Mouse (Mus musculus) left cerebral cortex, adult 11 months (tissue): ENCODE data around the gene Aco2.
A peak's percentile ranks its signal among the peaks of the same experiment; 100 is the strongest.

Experiments used
- DNase-seq: peaks from one replicate; pipeline ENCODE4 v3.0.0; 2022; ENCODE audit warnings: low spot score

The Aco2 gene

DNA sequence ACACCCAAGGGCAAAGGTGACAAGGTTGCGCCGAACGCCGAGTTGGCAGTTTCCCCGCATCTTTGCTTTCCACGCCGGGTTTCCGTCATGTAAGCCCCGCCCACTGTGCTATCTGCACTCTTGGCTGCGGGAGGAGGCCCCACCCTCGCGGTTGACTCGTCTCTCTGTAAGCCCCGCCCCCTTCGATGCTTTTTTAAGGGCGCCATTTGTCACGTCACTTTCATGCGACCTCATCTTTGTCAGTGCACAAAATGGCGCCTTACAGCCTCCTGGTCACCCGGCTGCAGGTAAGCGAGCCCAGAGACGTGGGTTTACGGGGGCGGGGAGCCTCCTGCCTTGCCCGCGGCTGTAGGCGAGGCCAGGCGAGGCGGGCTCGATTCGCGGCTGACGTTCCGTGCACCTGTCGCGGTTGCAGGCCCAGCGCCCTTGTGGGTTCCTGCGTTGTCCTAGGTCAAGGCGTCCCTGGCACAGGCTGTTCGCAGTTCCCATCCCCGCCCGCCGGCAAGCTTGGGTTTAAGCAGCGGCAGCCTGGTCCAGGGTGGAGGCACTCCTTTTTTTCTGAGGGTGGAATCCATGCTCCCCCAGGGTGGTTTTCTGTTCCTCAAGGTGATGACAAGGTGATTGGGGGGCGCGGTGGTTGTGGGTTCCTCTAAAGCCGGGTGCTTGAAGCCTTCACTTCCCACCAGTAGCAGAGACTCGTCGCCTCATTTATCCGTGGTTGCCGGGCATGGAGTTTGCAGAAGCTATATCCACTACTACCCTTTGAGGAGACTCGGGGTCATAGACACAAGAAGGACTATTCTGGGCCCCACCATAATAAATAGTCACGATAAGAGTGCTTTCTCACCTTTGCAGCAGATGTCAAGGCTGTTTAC lies at the start of gene Aco2:
Gene Aco2 (plus strand): TSS at position 48 of the 875 bp plus-strand sequence.
- peak; percentile 98 for DNase-seq

DNA sequence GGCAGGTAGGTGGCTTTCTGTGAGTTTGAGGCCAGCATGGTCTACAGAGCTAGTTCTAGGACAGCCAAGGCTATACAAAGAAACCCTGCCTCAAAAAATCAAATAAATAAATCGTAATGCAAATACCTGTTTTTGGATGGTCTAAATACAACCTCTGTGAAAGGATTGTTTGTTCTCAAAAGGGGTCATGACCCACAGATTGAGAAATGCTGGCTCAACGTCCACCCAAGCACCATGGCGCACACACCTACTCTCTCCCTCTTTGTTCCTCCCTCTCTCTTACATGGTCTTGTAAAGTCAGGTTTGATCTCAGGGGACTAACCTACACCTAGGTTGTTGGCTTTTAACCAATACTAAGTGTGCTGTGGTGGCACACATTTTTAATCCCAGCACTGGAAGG lies 49.5 kb upstream of the Aco2 start:
- DNase-seq: no peak

DNA sequence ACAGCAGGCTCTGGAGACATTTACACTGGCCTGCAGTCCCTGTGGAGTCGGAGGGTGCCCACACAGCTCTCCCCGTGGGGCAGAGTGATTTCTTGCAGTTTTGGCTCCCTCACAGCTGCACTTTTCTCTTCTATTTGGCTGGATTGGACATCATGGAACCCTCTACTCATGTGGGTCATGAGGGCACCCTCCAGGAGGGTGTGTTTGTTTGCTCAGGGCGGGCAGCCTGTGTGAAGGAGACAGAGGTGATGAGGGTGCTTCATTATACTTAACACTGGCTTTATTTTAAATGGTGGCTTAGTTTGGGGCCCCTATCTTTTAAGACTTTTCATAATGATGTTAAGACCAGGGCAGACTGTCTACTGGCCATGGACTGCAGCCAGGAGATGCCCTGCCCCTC lies 47.3 kb upstream of the Aco2 start:
- DNase-seq: no peak

DNA sequence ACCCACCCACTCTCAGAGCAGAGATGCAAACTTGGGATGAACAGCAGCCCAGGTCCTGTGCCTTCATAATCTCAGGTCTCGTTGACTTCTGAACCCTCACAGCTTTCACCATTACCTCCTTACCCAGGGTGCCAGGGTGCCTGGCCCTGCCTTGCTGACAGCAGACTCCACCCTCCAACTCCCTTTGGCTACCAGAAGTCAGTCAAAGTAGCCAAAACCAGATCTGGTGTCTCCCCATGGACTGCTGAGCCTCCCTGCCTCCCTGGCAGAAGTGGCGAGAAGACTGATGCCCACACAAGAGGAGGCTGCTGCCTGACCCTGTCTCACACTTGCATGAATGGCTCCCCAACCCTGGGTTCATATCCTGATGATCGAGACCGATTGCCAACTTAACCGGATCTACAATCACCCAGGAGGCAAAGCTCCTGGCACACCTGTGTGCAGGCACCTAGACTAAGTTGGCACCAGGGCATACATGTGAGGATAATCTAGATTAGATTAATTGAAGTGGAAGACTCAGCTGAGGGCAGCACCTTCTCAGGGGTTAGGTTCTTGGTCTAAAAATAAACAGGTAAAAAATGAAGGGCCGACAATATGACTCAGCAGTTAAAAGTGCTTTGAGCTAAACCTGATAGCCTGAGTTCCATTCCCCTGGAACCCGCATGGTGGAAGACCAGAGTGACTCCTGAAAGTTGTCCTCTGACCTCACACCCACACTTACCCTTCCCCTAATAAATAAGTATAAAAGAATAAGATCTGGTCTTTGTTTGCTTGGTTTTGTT lies 43.5 kb upstream of the Aco2 start:
- DNase-seq: no peak

DNA sequence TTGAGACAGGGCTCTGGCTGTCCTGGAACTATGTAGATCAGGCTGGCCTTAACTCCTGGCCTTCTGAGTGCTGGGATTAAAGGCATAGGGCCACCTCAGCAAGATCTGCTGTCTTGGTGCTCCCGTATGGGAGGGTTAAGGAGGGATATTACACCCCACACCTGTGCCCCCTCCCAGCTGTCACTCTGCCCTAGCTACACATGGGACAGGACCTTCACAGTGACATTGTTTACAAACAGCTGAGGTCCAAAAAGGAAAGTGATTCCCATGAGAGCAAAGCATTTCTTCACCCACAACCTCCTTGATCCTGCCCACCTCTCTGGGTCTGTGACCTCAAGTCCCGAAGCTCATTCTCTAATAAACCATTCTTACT lies 42.9 kb upstream of the Aco2 start:
- no peak for DNase-seq

DNA sequence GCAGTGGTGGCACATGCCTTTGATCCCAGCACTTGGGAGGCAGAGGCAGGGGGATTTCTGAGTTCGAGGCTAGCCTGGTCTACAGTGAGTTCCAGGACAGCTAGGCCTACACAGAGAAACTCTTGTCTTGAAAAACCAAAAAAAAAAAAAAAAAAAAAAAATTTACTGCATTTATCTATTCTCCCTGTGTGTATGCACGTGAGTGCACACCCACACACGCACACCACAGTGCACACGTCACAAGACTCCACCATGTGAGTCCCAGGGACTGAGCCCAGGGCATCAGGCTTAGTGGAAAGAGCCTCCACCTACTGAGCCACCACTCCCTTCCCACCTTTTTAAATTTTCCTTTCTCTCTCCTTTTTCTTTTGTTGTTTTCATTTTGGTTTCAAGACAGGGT lies 41.6 kb upstream of the Aco2 start:
- no peak for DNase-seq

DNA sequence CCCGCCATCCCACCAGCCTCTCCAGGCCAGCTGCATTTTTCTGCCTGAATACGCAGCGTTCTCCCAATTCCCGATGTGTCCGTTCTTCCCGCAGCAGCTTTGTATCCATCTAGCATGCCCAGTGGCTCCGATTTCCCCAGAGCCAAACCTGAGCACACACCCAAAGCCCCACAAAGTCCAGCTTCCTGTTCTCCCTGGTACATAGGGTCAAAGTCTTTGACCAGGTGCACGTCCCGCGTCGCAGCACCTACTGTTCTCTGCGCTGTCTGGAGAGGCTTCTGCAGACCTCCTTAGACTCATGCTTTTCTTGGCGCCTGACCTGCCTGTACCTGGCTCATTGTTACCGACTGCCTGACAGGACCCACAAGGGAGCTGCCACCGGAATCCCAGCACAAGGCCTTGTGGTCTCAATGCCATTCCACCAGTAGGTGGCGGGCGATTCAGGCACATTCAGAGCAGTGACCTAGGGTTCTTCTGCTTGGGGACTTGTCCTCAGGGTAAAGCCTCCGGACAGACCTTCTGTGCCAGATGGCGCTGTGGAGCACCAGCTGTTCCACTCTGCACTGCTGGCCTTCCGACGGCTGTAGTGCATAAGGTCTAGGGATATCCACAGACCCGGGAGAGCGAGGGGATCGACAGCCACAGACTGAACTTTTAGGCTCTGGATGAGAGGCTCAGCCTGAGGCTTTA lies 40.8 kb upstream of the Aco2 start:
- DNase-seq: peak; percentile 85

DNA sequence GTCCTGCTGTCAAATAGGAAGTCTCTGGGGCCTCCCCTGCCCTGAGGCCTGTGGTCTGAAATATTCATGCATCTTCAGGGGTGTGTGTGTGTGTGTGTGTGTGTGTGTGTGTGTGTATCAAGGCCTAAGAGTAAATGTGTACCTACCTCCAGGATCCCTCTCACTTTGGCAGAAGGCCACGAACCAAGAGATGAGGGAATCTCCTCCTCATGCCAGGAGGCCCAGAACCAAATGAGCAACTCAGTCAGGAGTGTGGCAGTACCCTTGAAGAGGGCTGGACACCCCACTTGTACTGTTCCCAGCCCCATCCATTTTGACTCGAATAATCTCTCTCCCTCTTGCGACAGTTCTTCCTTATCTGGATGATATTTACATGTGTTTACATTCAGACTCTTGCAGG lies 39.9 kb upstream of the Aco2 start:
- no peak for DNase-seq

DNA sequence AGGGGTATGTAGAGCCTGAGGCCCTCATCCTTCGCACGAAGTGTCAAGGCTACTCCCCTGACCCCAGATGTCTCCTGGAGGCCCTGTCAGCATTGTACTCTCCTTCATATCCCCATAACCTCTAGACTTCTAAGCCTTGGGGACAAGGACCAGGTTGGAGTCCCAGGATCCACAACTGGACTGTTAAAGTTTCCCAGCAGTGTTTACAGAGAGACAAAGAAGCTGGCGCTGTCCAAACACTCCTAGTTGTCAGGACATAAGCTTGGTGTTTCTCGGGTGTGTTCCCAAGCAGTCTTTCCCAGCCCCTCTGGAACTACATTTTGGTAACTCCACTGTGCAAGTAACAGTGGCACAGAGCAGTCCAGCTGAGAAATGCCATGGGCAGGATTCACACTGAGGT lies 38.6 kb upstream of the Aco2 start:
- no peak for DNase-seq

DNA sequence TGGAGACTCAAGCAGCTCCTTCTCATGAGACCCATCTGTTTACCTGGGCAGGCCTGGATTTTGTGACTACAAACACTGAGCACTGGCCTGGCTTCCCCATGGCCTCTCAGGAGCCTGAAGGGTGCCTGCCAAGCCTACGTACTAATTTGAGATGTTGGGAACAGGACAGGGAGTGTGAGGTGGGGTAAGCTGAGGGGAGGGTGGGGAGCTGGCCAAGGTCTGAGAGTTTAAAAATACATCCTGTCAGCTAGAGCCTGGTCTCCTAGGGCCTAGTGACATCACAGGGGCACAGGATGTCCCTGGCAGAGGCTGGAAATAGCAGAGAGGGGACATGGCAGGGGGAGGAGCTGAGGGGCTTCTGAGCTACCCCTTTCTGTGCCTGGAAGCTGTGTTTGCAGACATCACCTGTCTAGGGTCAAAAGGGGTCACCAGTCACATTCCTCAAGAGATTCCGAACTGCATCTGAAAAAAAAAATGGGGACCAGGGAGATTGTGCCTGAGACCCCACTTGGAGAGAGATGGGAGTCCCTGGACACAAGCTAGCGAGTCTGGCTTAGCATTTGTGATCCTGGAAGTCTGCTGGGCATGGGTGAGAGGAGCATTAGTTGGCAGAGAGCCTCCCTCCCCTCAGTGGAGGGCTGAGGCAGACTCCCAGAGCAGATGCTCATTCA lies 37.8 kb upstream of the Aco2 start:
- no peak for DNase-seq

DNA sequence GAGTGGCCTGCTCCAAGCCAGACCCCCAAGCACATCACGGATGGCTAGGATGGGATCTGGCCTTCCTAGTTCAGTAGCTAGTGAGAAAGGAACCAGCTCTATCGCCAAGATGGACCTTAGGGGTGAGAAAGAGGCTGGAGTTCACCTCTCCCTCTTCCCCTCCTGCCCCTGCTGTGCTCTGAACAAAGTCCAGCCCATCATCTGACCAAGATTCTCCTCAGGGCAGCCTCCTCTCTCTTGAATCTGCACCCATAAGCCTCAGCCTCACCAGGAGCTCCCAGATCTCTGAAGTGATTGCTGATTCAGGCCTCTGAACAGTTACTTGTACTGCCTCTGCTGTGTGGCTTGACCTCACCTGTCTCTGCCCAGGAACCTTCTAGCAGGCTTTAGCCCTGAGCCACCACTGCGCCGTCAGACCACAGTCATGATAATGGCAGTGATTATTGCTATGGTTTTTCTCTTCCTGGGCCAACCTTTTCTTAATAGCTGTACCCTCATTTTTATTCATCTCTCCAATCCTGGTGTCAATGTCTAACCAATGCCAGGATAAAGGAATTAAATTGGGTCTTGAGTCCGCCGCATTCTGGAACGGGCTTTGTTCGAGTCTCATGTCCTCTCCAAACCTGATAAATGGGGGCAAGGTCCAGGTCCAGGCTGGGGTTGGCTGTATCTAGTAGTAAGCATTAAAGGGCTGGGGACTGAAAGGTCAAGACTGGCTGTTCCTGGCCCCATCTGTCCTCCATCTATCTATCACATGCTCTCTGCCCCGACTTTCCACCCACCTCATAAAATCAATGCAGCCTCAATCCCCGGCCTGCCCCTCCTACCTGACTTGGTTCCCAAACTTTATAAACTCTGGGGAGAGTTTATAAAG lies 36.9 kb upstream of the Aco2 start:
- no peak for DNase-seq

DNA sequence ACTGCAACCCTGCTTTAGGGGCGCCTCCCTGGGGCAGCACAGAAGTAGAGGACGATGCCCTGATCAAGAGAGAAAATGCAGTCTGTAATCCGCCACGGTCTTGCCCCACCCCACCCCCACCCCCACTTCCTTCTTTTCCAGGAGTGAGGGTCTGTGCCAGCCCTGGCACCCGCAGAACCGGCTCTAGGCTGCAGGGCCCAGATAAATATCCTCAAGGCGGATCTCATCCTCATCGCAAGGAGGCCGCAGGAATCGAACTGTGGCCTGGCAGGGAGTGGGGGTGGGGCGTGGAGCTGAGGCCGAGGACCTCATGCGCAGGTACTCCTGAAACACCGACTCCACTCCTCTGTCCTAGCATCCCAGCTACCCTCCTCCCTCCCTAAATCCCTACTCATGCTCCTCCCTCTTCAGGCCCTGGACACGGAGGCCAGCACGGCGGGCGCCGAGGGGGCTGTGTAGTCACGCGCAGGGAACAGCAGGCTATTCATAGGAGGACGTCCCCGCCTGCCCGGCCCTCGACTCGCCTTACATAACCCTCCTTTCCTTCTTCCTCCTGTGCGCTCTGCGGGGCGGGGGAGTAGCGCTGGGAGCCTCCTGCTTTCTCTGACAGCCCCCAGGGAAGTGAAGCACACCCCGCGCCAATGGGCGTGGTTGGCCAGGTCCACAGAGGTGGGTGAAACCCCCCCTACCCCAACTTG lies 35.8 kb upstream of the Aco2 start:
- DNase-seq: peak; percentile 92

DNA sequence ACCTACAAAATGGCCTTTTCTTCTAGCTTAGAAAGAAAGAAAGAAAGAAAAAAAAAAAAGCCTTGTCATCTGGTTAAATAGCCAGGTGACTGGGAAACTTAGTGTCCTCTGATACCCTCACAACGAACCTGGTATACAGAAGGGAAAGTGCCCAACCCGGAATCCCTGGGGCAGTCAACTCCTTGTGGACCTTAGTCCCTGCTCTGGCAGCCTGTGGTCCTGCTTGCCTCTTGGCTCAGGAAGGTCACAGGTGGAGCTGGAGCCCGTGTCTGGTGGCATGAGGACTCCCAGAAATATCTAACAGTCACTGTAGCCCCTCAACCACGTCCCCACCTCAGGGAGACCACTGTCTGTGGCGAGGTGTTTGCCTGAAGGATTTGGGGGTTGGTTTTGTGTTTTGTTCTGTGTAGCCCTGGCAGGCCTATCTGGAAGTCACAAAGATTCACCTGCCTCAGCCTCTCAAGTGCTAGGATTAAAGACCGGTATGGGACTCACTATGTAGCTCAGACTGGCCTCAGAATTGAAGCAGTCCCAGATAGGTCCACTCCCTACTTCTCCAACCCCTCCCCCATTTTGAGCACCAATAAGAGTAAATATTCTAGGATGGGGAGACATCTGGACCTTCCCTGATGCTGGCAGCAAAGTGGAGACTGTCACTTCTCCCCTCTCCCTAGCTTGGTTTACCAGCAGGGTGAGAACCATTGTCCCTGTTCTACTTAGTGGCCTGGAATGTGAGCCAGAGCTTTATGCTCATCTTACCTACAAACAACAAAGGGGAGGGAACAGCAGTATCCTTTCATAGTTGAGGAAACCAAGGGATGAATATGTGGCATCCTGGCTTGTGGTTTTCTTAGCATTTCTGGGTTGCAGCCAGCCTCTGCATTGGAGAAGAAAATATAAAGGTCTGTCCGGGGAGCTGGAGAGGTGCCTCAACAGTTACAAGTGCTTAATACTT lies 34.9 kb upstream of the Aco2 start:
- DNase-seq: no peak

DNA sequence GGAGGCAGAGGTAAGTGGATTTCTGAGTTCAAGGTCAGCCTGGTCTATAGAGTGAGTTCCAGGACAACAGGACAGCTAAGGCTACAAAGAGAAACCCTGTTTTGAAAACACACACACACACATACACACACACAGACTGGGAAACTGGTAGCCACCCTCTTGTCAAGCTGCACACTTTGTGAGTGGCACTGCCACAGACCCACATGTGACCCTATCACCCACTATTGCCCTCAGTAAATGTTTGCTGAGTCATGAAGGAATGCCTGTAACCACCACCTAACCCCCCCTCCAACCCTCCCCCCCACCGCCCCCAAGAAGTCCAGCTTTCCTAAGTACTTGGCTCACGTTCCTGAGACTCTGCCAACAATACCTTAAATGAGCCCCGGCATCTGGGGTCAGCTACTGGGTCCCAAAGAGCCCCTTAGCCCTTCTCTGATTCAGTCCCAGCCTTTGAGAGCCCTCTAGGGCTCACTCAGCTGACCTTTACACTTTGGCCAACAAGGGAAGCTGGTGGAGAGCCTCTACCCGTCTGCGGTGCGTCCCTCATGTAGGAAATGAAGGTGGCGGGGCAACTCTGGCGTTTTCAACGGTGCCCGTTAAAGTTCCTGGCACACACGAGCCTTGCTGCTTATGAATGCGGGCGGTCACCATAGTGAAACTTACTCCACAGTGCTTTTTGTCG lies 33.4 kb upstream of the Aco2 start:
- DNase-seq: no peak

DNA sequence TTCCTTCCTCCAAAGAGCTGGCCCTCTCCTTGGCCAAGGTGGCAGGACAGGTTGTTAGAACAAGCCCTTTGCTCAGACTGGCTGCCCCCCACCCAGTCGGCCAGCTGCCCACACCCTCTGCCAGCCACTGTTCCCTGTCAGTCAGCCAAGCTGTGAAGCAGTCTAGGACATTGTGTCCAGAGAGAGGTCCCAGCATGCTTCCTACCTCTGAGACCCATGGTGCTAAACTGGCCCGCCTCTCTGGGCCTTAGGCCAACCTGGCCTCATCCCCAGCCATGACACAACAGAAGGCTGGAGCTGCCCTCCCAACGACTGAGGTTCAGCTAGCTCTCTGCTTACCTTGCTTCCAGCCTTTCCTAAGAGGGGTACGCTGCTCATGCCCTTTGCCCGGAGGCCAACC lies 32.5 kb upstream of the Aco2 start:
- DNase-seq: peak; percentile 84

DNA sequence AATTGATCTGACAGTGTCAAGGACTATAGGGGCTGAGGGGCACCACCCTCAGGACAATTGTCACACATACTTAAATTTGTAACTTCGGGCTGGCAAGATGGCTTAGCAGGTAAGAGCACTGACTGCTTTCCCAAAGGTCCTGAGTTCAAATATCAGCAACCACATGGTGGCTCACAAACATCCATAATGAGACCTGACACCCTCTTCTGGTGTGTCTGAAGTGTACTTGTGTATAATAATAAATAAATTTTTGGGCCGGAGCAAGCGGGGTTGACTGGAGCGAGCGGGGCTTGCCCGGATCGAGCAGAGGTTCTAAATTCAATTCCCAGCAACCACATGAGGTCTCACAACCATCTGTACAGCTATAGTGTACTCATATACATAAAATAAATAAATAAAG lies 31.8 kb upstream of the Aco2 start:
- no peak for DNase-seq

DNA sequence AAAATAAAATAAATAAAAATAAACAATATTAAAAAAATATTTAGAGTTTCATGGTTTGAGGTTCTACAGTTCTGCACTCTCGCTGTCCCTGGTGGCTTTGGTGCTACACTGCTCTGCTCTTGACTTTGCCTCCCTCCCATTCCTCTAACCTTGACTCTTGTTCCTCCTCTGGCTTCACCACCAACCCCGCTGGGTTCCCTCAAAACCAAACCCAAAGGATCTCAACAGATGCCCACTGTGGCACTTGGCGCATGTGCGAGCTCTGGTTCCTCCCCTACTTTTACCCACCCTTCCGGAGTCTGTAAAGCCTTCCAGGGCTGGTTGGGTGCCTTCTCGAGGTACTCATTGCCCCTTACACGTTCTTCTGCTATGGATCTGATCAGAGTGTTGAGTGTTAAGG lies 29.8 kb upstream of the Aco2 start:
- DNase-seq: no peak

DNA sequence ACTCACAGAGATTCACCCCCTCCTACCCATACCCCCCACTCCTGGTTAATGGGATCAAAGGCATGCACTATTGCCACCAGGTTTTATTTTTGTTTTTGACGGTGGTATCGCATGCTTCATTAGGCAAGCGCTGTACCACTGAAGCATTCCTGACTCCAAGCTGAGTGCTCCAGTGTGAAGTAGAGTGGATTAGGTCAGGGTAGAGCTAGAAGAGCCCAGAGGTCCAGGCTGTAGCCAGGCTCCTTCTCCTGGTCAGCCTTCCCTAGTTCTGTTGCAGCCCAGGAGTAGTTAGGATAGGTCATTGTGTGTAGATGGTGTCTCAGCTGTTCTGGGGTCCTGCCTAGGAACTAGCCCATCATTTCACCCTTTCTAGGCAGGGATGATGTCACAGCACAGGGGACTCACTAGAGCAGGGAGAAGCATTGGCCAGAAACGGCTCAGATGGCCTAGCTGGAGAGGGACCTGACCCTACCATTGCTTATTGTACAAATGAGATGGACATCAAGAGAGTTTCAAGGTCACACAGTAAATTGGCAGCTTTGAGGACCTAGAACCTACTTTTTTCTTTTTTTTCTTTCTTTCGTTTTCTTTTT lies 27.0 kb upstream of the Aco2 start:
- DNase-seq: no peak

DNA sequence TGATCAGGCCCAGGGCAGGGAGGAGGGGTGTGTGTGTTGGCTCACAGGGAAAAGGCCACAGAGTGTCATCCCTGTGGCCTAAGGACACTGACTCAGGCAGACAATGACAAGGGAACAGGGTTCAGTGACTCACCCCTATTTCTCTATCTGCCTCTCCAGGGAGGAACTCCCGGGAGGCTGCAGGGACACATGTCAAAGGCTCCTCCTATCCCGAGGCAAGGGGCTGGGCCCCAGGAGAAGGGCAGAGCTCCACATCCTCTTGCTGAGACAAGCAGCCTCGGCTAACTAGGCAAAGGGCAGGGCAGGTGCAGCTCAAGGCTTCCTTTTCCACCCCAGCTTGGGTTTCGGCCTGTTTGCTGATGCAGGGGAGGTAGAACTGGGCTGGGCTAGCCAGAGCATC lies 26.4 kb upstream of the Aco2 start:
- no peak for DNase-seq
